Mouse (Mus musculus): ENCODE measurements at regions not wholly inside any gene's neighbourhood (a gene's known extent, or its start where the extent isn't known, plus 50 kb on each side); places are given as distances from the start of the nearest gene placed in this dataset.

GRCm38 (mm10) chr1:17978086-17978485 is 167.6 kb downstream of the Crisp4 start:
- TF ChIP-seq CTCF (IDR thresholded peaks at IDR 0.05; ENCODE audit: low read depth) (no peak), EP300 (IDR thresholded peaks at IDR 0.05; ENCODE audit: low read depth) (no peak)

All from heart, postnatal 0 days (tissue).